Mouse (Mus musculus) kidney, postnatal 0 days (tissue): ENCODE measurements around the gene Cyp2s1. TPM values are rescaled to one million over a fixed set of nuclear protein-coding genes. Genes with fewer than 3 reads are reported as not detected.

ENCODE experiments used
- ATAC-seq: fragments of 200-750 bp; cut with Nextera tagmentation; replicated peaks from 2 replicates; pipeline ENCODE4 v1.8.0; 2017; ENCODE audit warnings: low read depth, moderate number of reproducible peaks, moderate TSS enrichment, moderate library complexity; ENCODE audit not compliant: low FRiP score
- DNase-seq: peaks from one replicate; pipeline ENCODE4 v3.0.0-alpha.2; 2016; ENCODE audit warnings: low spot score
- H3K27ac ChIP-seq: fragments of 300-500 bp; sonication (generic); 2 replicates; pipeline ENCODE4 v1.5.1; 2014; ENCODE audit warnings: mild to moderate bottlenecking
- H3K27me3 ChIP-seq: fragments of 300-500 bp; sonication (generic); 2 replicates; pipeline ENCODE4 v1.6.1; 2014; ENCODE audit warnings: low read length, mixed read lengths; ENCODE audit not compliant: insufficient read depth
- H3K36me3 ChIP-seq: fragments of 300-500 bp; sonication (generic); 2 replicates; pipeline ENCODE4 v1.6.1; 2014; ENCODE audit warnings: low read length, mixed read lengths; ENCODE audit not compliant: insufficient read depth
- H3K4me1 ChIP-seq: fragments of 300-500 bp; sonication (generic); replicated peaks from 2 replicates; pipeline ENCODE4 v1.6.1; 2014; ENCODE audit warnings: antibody characterized with exemption, low read length, mixed read lengths; ENCODE audit not compliant: insufficient read depth
- H3K4me2 ChIP-seq: fragments of 300-500 bp; sonication (generic); 2 replicates; pipeline ENCODE4 v1.6.1; 2014; ENCODE audit warnings: mild to moderate bottlenecking, low read length, moderate library complexity, mixed read lengths
- H3K4me3 ChIP-seq: fragments of 300-500 bp; sonication (generic); replicated peaks from 2 replicates; pipeline ENCODE4 v1.5.1; 2014; ENCODE audit warnings: low read depth, low read length
- H3K9ac ChIP-seq: fragments of 300-500 bp; sonication (generic); 2 replicates; pipeline ENCODE4 v1.6.1; 2014; ENCODE audit warnings: low read depth, low read length
- H3K9me3 ChIP-seq: fragments of 300-500 bp; sonication (generic); replicated peaks from 2 replicates; pipeline ENCODE4 v1.6.1; 2016; ENCODE audit warnings: low read length, inconsistent platforms, mixed read lengths
- CTCF ChIP-seq: IDR thresholded peaks from 2 replicates; pipeline ENCODE4 v1.5.1; 2016; ENCODE audit warnings: antibody characterized with exemption, low read depth, mild to moderate bottlenecking, moderate library complexity
- WGBS: fragments of 180-500 bp; shearing (Covaris S2); extraction: QIAGEN DNeasy Blood & Tissue Kit; methylation state at CpG from one replicate; pipeline ENCODE4 v1.1.7; 2014; 5-methylcytosine and 5-hydroxymethylcytosine counted together
- microRNA-seq: library from miRNA; unstranded; fragments of <30 nt; microRNA quantifications from one replicate; pipeline ENCODE4, GENCODE M21; 2016
- polyA plus RNA-seq: library from polyadenylated mRNA; unstranded; fragments of >200 nt; fragmentation: Nextera tagmentation; extraction: Ambion mirVana; gene quantifications from 2 replicates; pipeline ENCODE4 v1.2.1, GENCODE M21; 2015

Gene Cyp2s1
- polyA plus RNA-seq, 1 experiment from 2014 or later, result 26.7 TPM

GRCm38 (mm10) chr7:25753643-25754438 lies 62.9 kb downstream of the Cyp2s1 start:
- Histone ChIP-seq H3K4me1 (peaks cover 9% of the 10 kb centered on the region), H3K4me2 (peak overlapping the region; percentile 86), H3K27ac (peak overlapping the region; percentile 99), H3K27me3 (no peaks in the 10 kb centered on the region), H3K36me3 (peaks cover 21% of the 10 kb centered on the region), H3K9ac (peak overlapping the region; percentile 99), H3K4me3 (peak overlapping the region; percentile 93), H3K9me3 (no peaks in the 10 kb centered on the region)
- under 1% methylated on average over 45 of the region's 46 CpGs for WGBS
- no peak for TF ChIP-seq CTCF
- DNase-seq (peak; percentile 54), ATAC-seq (peak; percentile 8; the same call in 1 of the 2 replicates)

DNA sequence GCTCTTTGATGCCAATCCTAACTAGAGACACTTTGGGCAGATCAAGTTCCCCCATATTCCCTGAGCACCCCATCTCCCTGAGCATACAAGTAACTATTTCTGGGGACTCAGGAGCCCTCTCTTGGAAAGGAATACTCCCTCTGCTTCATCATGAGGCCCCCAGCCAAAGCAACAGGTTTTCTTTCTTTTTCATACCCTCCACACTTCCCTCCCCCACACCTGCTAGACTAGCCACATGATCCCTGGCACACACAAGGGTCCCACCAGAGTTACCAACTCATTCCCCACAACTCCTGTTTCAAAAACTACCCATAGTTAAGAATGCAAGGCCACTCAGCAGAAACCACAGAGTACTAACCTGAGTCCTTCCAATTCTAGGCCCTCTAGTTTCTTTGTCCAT lies 63.6 kb downstream of the Cyp2s1 start:
- Histone ChIP-seq H3K9me3 (no peaks in the 10 kb centered on the region), H3K4me3 (peak overlapping the region; percentile 93), H3K36me3 (peaks cover 28% of the 10 kb centered on the region), H3K27me3 (no peaks in the 10 kb centered on the region), H3K9ac (peak overlapping the region; percentile 99), H3K4me1 (peaks cover 9% of the 10 kb centered on the region), H3K27ac (no peak overlapping the region), H3K4me2 (peak overlapping the region; percentile 86)
- no peak for DNase-seq
- ATAC-seq, result no peak
- TF ChIP-seq CTCF, result no peak

Small RNA genes lying within 50 kb of the gene (microRNA-seq; reads per million reads assigned to microRNA genes)
- not detected for gene Gm24865

Other genes starting within 250 kb of the Cyp2s1 start
- gene Erich4, start 201.0 kb downstream of the Cyp2s1 start, polyA plus RNA-seq, result 10.1 and 11.2 TPM in 2 replicates
- gene Dmac2, start 197.5 kb downstream of the Cyp2s1 start, polyA plus RNA-seq, result 68.6 and 68.9 TPM in 2 replicates
- gene B3gnt8, start 190.3 kb downstream of the Cyp2s1 start, polyA plus RNA-seq, result 9.3 and 11.4 TPM in 2 replicates
- gene Bckdha, start 157.9 kb downstream of the Cyp2s1 start, polyA plus RNA-seq, result 90.1 and 96.3 TPM in 2 replicates
- gene Exosc5, start 157.7 kb downstream of the Cyp2s1 start, polyA plus RNA-seq, result 76.8 and 78.6 TPM in 2 replicates
- 1.0 and 1.1 TPM in 2 replicates for gene Tmem91, start 141.7 kb downstream of the Cyp2s1 start, polyA plus RNA-seq
- 31.4 and 32.3 TPM in 2 replicates for gene B9d2, start 136.1 kb downstream of the Cyp2s1 start, polyA plus RNA-seq
- 3.2 and 3.6 TPM in 2 replicates for gene Tgfb1, start 129.9 kb downstream of the Cyp2s1 start, polyA plus RNA-seq
- gene Ccdc97, start 97.8 kb downstream of the Cyp2s1 start, polyA plus RNA-seq, result 18.8 and 19.4 TPM in 2 replicates
- gene Hnrnpul1, start 62.2 kb downstream of the Cyp2s1 start, polyA plus RNA-seq, result 50.0 and 56.0 TPM in 2 replicates
- gene Axl, start 28.2 kb downstream of the Cyp2s1 start, polyA plus RNA-seq, result 95.7 and 110 TPM in 2 replicates
- not detected in 2 replicates for gene Cyp2b10, start 80.7 kb upstream of the Cyp2s1 start, polyA plus RNA-seq
- gene Cyp2b13, start 244.6 kb upstream of the Cyp2s1 start, polyA plus RNA-seq, result not detected in 2 replicates